Mouse (Mus musculus) heart, adult 2 months (tissue): ENCODE results near the gene Slc17a8. TPM values are rescaled to one million over a fixed set of nuclear protein-coding genes. Genes with fewer than 3 reads are reported as not detected.

Experiments used
- DNase-seq, 2 experiments: peaks; one replicate each; pipeline ENCODE4 v3.0.0; 2021
- H3K27ac ChIP-seq: fragments of 200-600 bp; 2 replicates; pipeline ENCODE4 v1.8.1; 2022
- H3K27me3 ChIP-seq: fragments of 200-500 bp; 2 replicates; pipeline ENCODE4 v1.6.1; 2012; ENCODE audit warnings: mild to moderate bottlenecking, low read length, inconsistent platforms, mixed read lengths; ENCODE audit not compliant: control insufficient read depth, insufficient read depth
- H3K36me3 ChIP-seq: fragments of 200-500 bp; 2 replicates; pipeline ENCODE4 v1.6.1; 2012; ENCODE audit warnings: low read length, inconsistent platforms; ENCODE audit not compliant: control insufficient read depth, insufficient read depth
- H3K4me1 ChIP-seq: fragments of 200-500 bp; 2 replicates; pipeline ENCODE4 v1.6.1; 2011; ENCODE audit warnings: low read length; ENCODE audit not compliant: control insufficient read depth, insufficient read depth
- H3K4me3 ChIP-seq: fragments of 200-600 bp; 2 replicates; pipeline ENCODE4 v1.8.1; 2022
- H3K79me2 ChIP-seq: fragments of 200-500 bp; replicated peaks from 2 replicates; pipeline ENCODE4 v1.6.1; 2012; ENCODE audit warnings: mild to moderate bottlenecking, inconsistent platforms, low read length, moderate library complexity, mixed read lengths; ENCODE audit not compliant: control insufficient read depth, insufficient read depth
- H3K9ac ChIP-seq: fragments of 200-500 bp; 2 replicates; pipeline ENCODE4 v1.6.1; 2012; ENCODE audit warnings: low read depth, mild to moderate bottlenecking, control low read depth, inconsistent platforms, low read length, mixed read lengths
- CTCF ChIP-seq: fragments of 200-600 bp; IDR thresholded peaks from 2 replicates; pipeline ENCODE4 v1.8.1; 2022; ENCODE audit warnings: antibody characterized with exemption, mild to moderate bottlenecking, moderate library complexity
- EP300 ChIP-seq: fragments of 200-500 bp; IDR thresholded peaks from 2 replicates; pipeline ENCODE4 v1.6.1; 2011; ENCODE audit warnings: low read depth, low read length, control low read depth; ENCODE audit not compliant: insufficient read depth
- POLR2A ChIP-seq: fragments of 200-500 bp; IDR thresholded peaks from 2 replicates; pipeline ENCODE4 v1.6.1; 2011; ENCODE audit warnings: mild to moderate bottlenecking, low read depth, low read length, control low read depth; ENCODE audit not compliant: insufficient read depth
- WGBS: fragments of 180-500 bp; shearing (Covaris S2); methylation state at CpG from one replicate; pipeline ENCODE4 v1.1.7; 2018; 5-methylcytosine and 5-hydroxymethylcytosine counted together
- intact Hi-C: fragments of 180-260 bp; cut with DNase I; formaldehyde crosslinking; loops from one replicate; pipeline ENCODE4 v1.15.1; 2025
- polyA plus RNA-seq: library from polyadenylated mRNA; depleted of rRNA; stranded (reverse); fragments of >200 nt; gene quantifications from 2 replicates; pipeline ENCODE4 v1.2.3, GENCODE M21; 2012
- total RNA-seq, 2 experiments: library from RNA; stranded (reverse); gene quantifications; 2 replicates each; pipeline ENCODE4 v1.2.3; 2021

Slc17a8 gene
- total and polyA plus RNA-seq, 3 experiments: not detected

- no peaks in the 10 kb centered on the region for H3K4me1 ChIP-seq
- H3K27ac ChIP-seq: no peak overlapping the region
- intact Hi-C loops: loop anchor here (5.0 kb wide), 1 partner anchor 306 kb away; no protein-coding TSS in a partner anchor
- no peak for TF ChIP-seq CTCF
- TF ChIP-seq POLR2A: no peak
- TF ChIP-seq EP300: 0 out of 2 replicates have a peak, but pooled peaks have one; percentile 15
- H3K27me3 ChIP-seq: no peaks in the 10 kb centered on the region
- H3K79me2 ChIP-seq: no peaks in the 10 kb centered on the region
- no peaks in the 10 kb centered on the region for H3K36me3 ChIP-seq
- H3K9ac ChIP-seq: no peak overlapping the region
- DNase-seq: peak in 1 of 2 experiments; percentile 42
- 67% methylated on average over 4 of the region's 4 CpGs for WGBS
- H3K4me3 ChIP-seq: no peak overlapping the region
Observed at GRCm38 (mm10) chr10:89633121-89633520, 12.1 kb upstream of the Slc17a8 start.

GRCm38 (mm10) chr10:89631831-89632230, 10.8 kb upstream of the Slc17a8 start:
- no peak overlapping the region for H3K4me3 ChIP-seq
- H3K27ac ChIP-seq: no peak overlapping the region
- no peak for TF ChIP-seq EP300
- TF ChIP-seq POLR2A: no peak
- no peak for TF ChIP-seq CTCF
- no peaks in the 10 kb centered on the region for H3K79me2 ChIP-seq
- WGBS: 70% methylated on average over 5 of the region's 5 CpGs
- no peak overlapping the region for H3K9ac ChIP-seq
- intact Hi-C loops: loop anchor here (5.0 kb wide), 1 partner anchor 305 kb away; no protein-coding TSS in a partner anchor
- no peaks in the 10 kb centered on the region for H3K4me1 ChIP-seq
- no peaks in the 10 kb centered on the region for H3K36me3 ChIP-seq
- DNase-seq: no peak
- H3K27me3 ChIP-seq: no peaks in the 10 kb centered on the region

GRCm38 (mm10) chr10:89630564-89630963, 9.5 kb upstream of the Slc17a8 start:
- TF ChIP-seq POLR2A (no peak), EP300 (no peak), CTCF (no peak)
- Histone ChIP-seq H3K4me1 (no peaks in the 10 kb centered on the region), H3K27ac (no peak overlapping the region), H3K36me3 (no peaks in the 10 kb centered on the region), H3K79me2 (no peaks in the 10 kb centered on the region), H3K27me3 (no peaks in the 10 kb centered on the region), H3K4me3 (no peak overlapping the region), H3K9ac (no peak overlapping the region)
- WGBS: 92% methylated on average over 1 of the region's 1 CpGs
- intact Hi-C loops: loop anchor here (5.0 kb wide), 1 partner anchor 303 kb away; no protein-coding TSS in a partner anchor
- no peak for DNase-seq

- no peak for TF ChIP-seq EP300
- peak; percentile 85 for TF ChIP-seq CTCF
- no peak for TF ChIP-seq POLR2A
- Histone ChIP-seq H3K27ac (no peak overlapping the region), H3K4me1 (no peaks in the 10 kb centered on the region), H3K79me2 (no peaks in the 10 kb centered on the region), H3K4me3 (no peak overlapping the region), H3K36me3 (no peaks in the 10 kb centered on the region), H3K9ac (no peak overlapping the region), H3K27me3 (peaks cover 1% of the 10 kb centered on the region; the same call in 1 of the 2 replicates)
- intact Hi-C loops: loop anchor here (5.0 kb wide), 1 partner anchor 303 kb away; no protein-coding TSS in a partner anchor
- no peak for DNase-seq
- WGBS: 35% methylated on average over 3 of the region's 3 CpGs
Observed at GRCm38 (mm10) chr10:89630052-89630451, 9.0 kb upstream of the Slc17a8 start.

- Histone ChIP-seq H3K79me2 (no peaks in the 10 kb centered on the region), H3K36me3 (no peaks in the 10 kb centered on the region), H3K4me1 (no peaks in the 10 kb centered on the region), H3K4me3 (no peak overlapping the region), H3K9ac (no peak overlapping the region), H3K27me3 (peaks cover 1% of the 10 kb centered on the region), H3K27ac (no peak overlapping the region)
- no peak for TF ChIP-seq POLR2A
- TF ChIP-seq EP300: no peak
- TF ChIP-seq CTCF: no peak
- 85% methylated on average over 2 of the region's 2 CpGs for WGBS
- DNase-seq: no peak
- intact Hi-C loops: no loop called here
Observed at GRCm38 (mm10) chr10:89626714-89627113, 5.7 kb upstream of the Slc17a8 start.

- no peaks in the 10 kb centered on the region for H3K4me1 ChIP-seq
- H3K27ac ChIP-seq: no peak overlapping the region
- WGBS: 79% methylated on average over 2 of the region's 2 CpGs
- intact Hi-C loops: no loop called here
- H3K36me3 ChIP-seq: no peaks in the 10 kb centered on the region
- no peaks in the 10 kb centered on the region for H3K79me2 ChIP-seq
- no peak for TF ChIP-seq EP300
- TF ChIP-seq POLR2A: no peak
- TF ChIP-seq CTCF: no peak
- H3K4me3 ChIP-seq: no peak overlapping the region
- no peak for DNase-seq
- no peak overlapping the region for H3K9ac ChIP-seq
- peaks cover 1% of the 10 kb centered on the region for H3K27me3 ChIP-seq
Observed at GRCm38 (mm10) chr10:89624196-89624595, 3.1 kb upstream of the Slc17a8 start.
